In genomic region chr7:102506848-102507247, GRCm38 (mm10) we compare ENCODE assay signal across 7 mouse cellular contexts. TPM values are rescaled to one million over a fixed set of nuclear protein-coding genes. Genes with fewer than 3 reads are reported as not detected.
DNase-seq lines count a peak whose midpoint lies in the region; ATAC-seq and TF ChIP-seq lines count a peak whose summit lies in the region.

No protein-coding gene starts in this region.

- 44% methylated on average over 3 of the region's 3 CpGs for whole genome bisulfite sequencing in intestine, embryonic 15.5 days
- WGBS in midbrain, embryonic 10.5 days = 45% methylated on average over 3 of the region's 3 CpGs

- no peaks in the 10 kb centered on the region for H3K9me3 ChIP-seq in intestine, embryonic 15.5 days
- H3K9me3 ChIP-seq in midbrain, embryonic 10.5 days (replicated peaks) = no peaks in the 10 kb centered on the region

- H3K36me3 ChIP-seq in intestine, embryonic 15.5 days = no peaks in the 10 kb centered on the region
- H3K36me3 ChIP-seq in midbrain, embryonic 10.5 days = no peaks in the 10 kb centered on the region

- peak; percentile 92 for TF ChIP-seq CTCF in gastrocnemius, adult 2 months (IDR thresholded peaks at IDR 0.05)

- H3K27me3 ChIP-seq in intestine, embryonic 15.5 days (replicated peaks) = 0 out of 2 replicates have a peak, but pooled peaks cover 2% of the 10 kb centered on the region
- H3K27me3 ChIP-seq in midbrain, embryonic 10.5 days (ENCODE audit: low read depth, poor library complexity, severe bottlenecking) = peaks cover 10% of the 10 kb centered on the region

- no peak overlapping the region for H3K27ac ChIP-seq in gastrocnemius, adult 2 months
- H3K27ac ChIP-seq in intestine, embryonic 15.5 days = no peak overlapping the region
- H3K27ac ChIP-seq in midbrain, embryonic 10.5 days (replicated peaks) = no peak overlapping the region

- H3K9ac ChIP-seq in intestine, embryonic 15.5 days = no peak overlapping the region

- no peak overlapping the region for H3K4me3 ChIP-seq in gastrocnemius, adult 2 months
- H3K4me3 ChIP-seq in intestine, embryonic 15.5 days (replicated peaks) = no peak overlapping the region
- no peak overlapping the region for H3K4me3 ChIP-seq in midbrain, embryonic 10.5 days

- peak; percentile 66 for ATAC-seq in activated CD4-positive, CD25-positive, alpha-beta regulatory T cell, adult 4 months
- peak; percentile 82 for ATAC-seq in intestine, embryonic 15.5 days

- no peak overlapping the region for H3K4me2 ChIP-seq in intestine, embryonic 15.5 days (replicated peaks)

- DNase-seq in cerebellum, postnatal 4 days (ENCODE audit: low spot score in 2 of 2) = peak; percentile 62 to 77
- DNase-seq in gastrocnemius, adult 2 months = peak; percentile 72
- DNase-seq in left cerebral cortex, postnatal 10 days (ENCODE audit: extremely low spot score in 1 of 2, low spot score in 2 of 2) = peak; percentile 71 to 72
- peak; percentile 73 for DNase-seq in midbrain, embryonic 10.5 days (ENCODE audit: low spot score)
- peak; percentile 70 for DNase-seq in right cerebral cortex, postnatal 4 days

- H3K4me1 ChIP-seq in intestine, embryonic 15.5 days (replicated peaks) = no peaks in the 10 kb centered on the region
- H3K4me1 ChIP-seq in midbrain, embryonic 10.5 days = no peaks in the 10 kb centered on the region

- intact Hi-C loops in gastrocnemius, adult 2 months (cut with DNase I) = no loop called here
- intact Hi-C loops in left cerebral cortex, postnatal 10 days (cut with DNase I) = loop anchor here (5.0 kb wide), 1 partner anchor 130 kb away; the partner anchor contains the start of gene Olfr554

RNA-seq across cellular contexts. Expression of gene Olfr545, which starts 7.5 kb away (rescaled TPM):
- polyA plus RNA-seq in activated CD4-positive, CD25-positive, alpha-beta regulatory T cell, adult 4 months (2017; shearing (Covaris generic)) = not detected
- not detected for total RNA-seq in gastrocnemius, adult 2 months (2021)
- 0.05 TPM in 1 of 2 replicates, not detected in the other for polyA plus RNA-seq in intestine, embryonic 15.5 days (2015; fragmentation: Nextera tagmentation; extraction: Ambion mirVana)
- total RNA-seq in left cerebral cortex, postnatal 10 days (2021) = not detected
- 0.05 and 0.11 TPM in 2 replicates for polyA plus RNA-seq in midbrain, embryonic 10.5 days (2016; fragmentation: Nextera tagmentation; extraction: Ambion mirVana)

RNA-seq across cellular contexts. Expression of gene Olfr544, which starts 18.7 kb away (rescaled TPM):
- under 1 TPM in 1 of 2 experiments, not detected in 1; 0.17 TPM for polyA plus RNA-seq in activated CD4-positive, CD25-positive, alpha-beta regulatory T cell, adult 4 months (2017; shearing (Covaris generic))
- total RNA-seq in gastrocnemius, adult 2 months (2021) = not detected
- 0.06 TPM in 1 of 2 replicates, not detected in the other for polyA plus RNA-seq in intestine, embryonic 15.5 days (2015; fragmentation: Nextera tagmentation; extraction: Ambion mirVana)
- total RNA-seq in left cerebral cortex, postnatal 10 days (2021) = not detected
- polyA plus RNA-seq in midbrain, embryonic 10.5 days (2016; fragmentation: Nextera tagmentation; extraction: Ambion mirVana) = 0.11 and 0.17 TPM in 2 replicates

RNA-seq across cellular contexts. Expression of gene Olfr543, which starts 25.4 kb away (rescaled TPM):
- polyA plus RNA-seq in activated CD4-positive, CD25-positive, alpha-beta regulatory T cell, adult 4 months (2017; shearing (Covaris generic)) = under 1 TPM in 1 of 2 experiments, not detected in 1; 0.29 TPM
- total RNA-seq in gastrocnemius, adult 2 months (2021) = not detected
- polyA plus RNA-seq in intestine, embryonic 15.5 days (2015; fragmentation: Nextera tagmentation; extraction: Ambion mirVana) = 0.13 and 0.19 TPM in 2 replicates
- not detected for total RNA-seq in left cerebral cortex, postnatal 10 days (2021)
- polyA plus RNA-seq in midbrain, embryonic 10.5 days (2016; fragmentation: Nextera tagmentation; extraction: Ambion mirVana) = 0.35 TPM in 2 replicates

RNA-seq across cellular contexts. Expression of gene Olfr547, which starts 27.7 kb away (rescaled TPM):
- polyA plus RNA-seq in activated CD4-positive, CD25-positive, alpha-beta regulatory T cell, adult 4 months (2017; shearing (Covaris generic)) = not detected
- not detected for total RNA-seq in gastrocnemius, adult 2 months (2021)
- polyA plus RNA-seq in intestine, embryonic 15.5 days (2015; fragmentation: Nextera tagmentation; extraction: Ambion mirVana) = not detected in 2 replicates
- total RNA-seq in left cerebral cortex, postnatal 10 days (2021) = not detected
- polyA plus RNA-seq in midbrain, embryonic 10.5 days (2016; fragmentation: Nextera tagmentation; extraction: Ambion mirVana) = not detected in 2 replicates

RNA-seq across cellular contexts. Expression of gene Olfr548-ps1, which starts 33.8 kb away (rescaled TPM):
- not detected for polyA plus RNA-seq in activated CD4-positive, CD25-positive, alpha-beta regulatory T cell, adult 4 months (2017; shearing (Covaris generic))
- not detected for total RNA-seq in gastrocnemius, adult 2 months (2021)
- not detected in 2 replicates for polyA plus RNA-seq in intestine, embryonic 15.5 days (2015; fragmentation: Nextera tagmentation; extraction: Ambion mirVana)
- not detected for total RNA-seq in left cerebral cortex, postnatal 10 days (2021)
- not detected in 2 replicates for polyA plus RNA-seq in midbrain, embryonic 10.5 days (2016; fragmentation: Nextera tagmentation; extraction: Ambion mirVana)
